Mouse (Mus musculus): ENCODE measurements around the gene Gif.

Gene Gif

GRCm38 (mm10) chr19:11794447-11794846, 47.1 kb downstream of the Gif start:
- no peak for DNase-seq (ENCODE audit: low spot score)

- no peak for DNase-seq (ENCODE audit: low spot score)
Measured at GRCm38 (mm10) chr19:11800531-11801315, 53.4 kb downstream of the Gif start.

GRCm38 (mm10) chr19:11804423-11804822, 57.1 kb downstream of the Gif start:
- DNase-seq (ENCODE audit: low spot score): no peak

- DNase-seq (ENCODE audit: low spot score): no peak
Measured at GRCm38 (mm10) chr19:11807251-11807650, 59.9 kb downstream of the Gif start.

GRCm38 (mm10) chr19:11807822-11808221, 60.5 kb downstream of the Gif start:
- DNase-seq (ENCODE audit: low spot score): no peak

GRCm38 (mm10) chr19:11808452-11808851, 61.1 kb downstream of the Gif start:
- DNase-seq (ENCODE audit: low spot score): no peak

GRCm38 (mm10) chr19:11810003-11810758, 62.8 kb downstream of the Gif start:
- no peak for DNase-seq (ENCODE audit: low spot score)

GRCm38 (mm10) chr19:11810856-11811255, 63.5 kb downstream of the Gif start:
- DNase-seq (ENCODE audit: low spot score): no peak

GRCm38 (mm10) chr19:11811688-11812365, 64.5 kb downstream of the Gif start:
- no peak for DNase-seq (ENCODE audit: low spot score)
